Mouse (Mus musculus) erythroblast, embryonic 14.5 days (primary cell): ENCODE measurements around the gene Kat2b.

Experiments used
- GATA1 ChIP-seq: IDR thresholded peaks from 2 replicates; pipeline ENCODE4 v1.6.1; 2012; ENCODE audit warnings: low read length, inconsistent platforms, mixed read lengths
- TAL1 ChIP-seq: IDR thresholded peaks from 3 replicates; pipeline ENCODE4 v1.6.1; 2012; ENCODE audit warnings: low read length, inconsistent platforms, mixed read lengths

- TF ChIP-seq TAL1 (no peak), GATA1 (no peak)
Measured at GRCm38 (mm10) chr17:53626160-53626559, 59.5 kb downstream of the Kat2b start.
